Mouse (Mus musculus): ENCODE results near the gene Cstf3. TPM values are rescaled to one million over a fixed set of nuclear protein-coding genes. Genes with fewer than 3 reads are reported as not detected.

Gene Cstf3
- total RNA-seq, 2 experiments from 2014 or later: 31.0 to 36.8 TPM

GRCm38 (mm10) chr2:104704355-104704754, 114.0 kb downstream of the Cstf3 start:
- ATAC-seq (replicated peaks; ENCODE audit: low FRiP score, poor library complexity, severe bottlenecking): no peak

- no peak for ATAC-seq (replicated peaks; ENCODE audit: low FRiP score, poor library complexity, severe bottlenecking)
Measured at GRCm38 (mm10) chr2:104709786-104710337, 119.5 kb downstream of the Cstf3 start.

- ATAC-seq (replicated peaks; ENCODE audit: low FRiP score, poor library complexity, severe bottlenecking): no peak
Measured at GRCm38 (mm10) chr2:104710670-104711370, 120.5 kb downstream of the Cstf3 start.

GRCm38 (mm10) chr2:104711585-104712485, 121.5 kb downstream of the Cstf3 start, which contains the start of gene Tcp11l1:
Tcp11l1 (minus strand) TSS chr2:104712169.
- no peak for ATAC-seq (replicated peaks; ENCODE audit: low FRiP score, poor library complexity, severe bottlenecking)

GRCm38 (mm10) chr2:104712486-104712809, 122.1 kb downstream of the Cstf3 start:
- no peak for ATAC-seq (replicated peaks; ENCODE audit: low FRiP score, poor library complexity, severe bottlenecking)

GRCm38 (mm10) chr2:104714254-104714691, 124.0 kb downstream of the Cstf3 start:
- no peak for ATAC-seq (replicated peaks; ENCODE audit: low FRiP score, poor library complexity, severe bottlenecking)

Other genes with a start within 250 kb of the Cstf3 start
- not detected in 2 replicates for gene D430041D05Rik, start 179.5 kb upstream of the Cstf3 start, total RNA-seq (2015; ENCODE audit: low replicate concordance)
- gene D430041D05Rik, start 179.5 kb upstream of the Cstf3 start, total RNA-seq (2017; ENCODE audit: low replicate concordance): not detected in 2 replicates
- gene Hipk3, start 96.1 kb upstream of the Cstf3 start, total RNA-seq (2015; ENCODE audit: low replicate concordance): 18.0 and 25.9 TPM in 2 replicates
- gene Hipk3, start 96.1 kb upstream of the Cstf3 start, total RNA-seq (2017; ENCODE audit: low replicate concordance): 13.8 and 18.4 TPM in 2 replicates
- 3.6 TPM in 1 of 2 replicates, not detected in the other for gene Tcp11l1, start 121.6 kb downstream of the Cstf3 start, total RNA-seq (2015; ENCODE audit: low replicate concordance)
- not detected in 2 replicates for gene Tcp11l1, start 121.6 kb downstream of the Cstf3 start, total RNA-seq (2017; ENCODE audit: low replicate concordance)
- not detected in 2 replicates for gene Pin1rt1, start 125.9 kb downstream of the Cstf3 start, total RNA-seq (2015; ENCODE audit: low replicate concordance)
- gene Pin1rt1, start 125.9 kb downstream of the Cstf3 start, total RNA-seq (2017; ENCODE audit: low replicate concordance): not detected in 2 replicates
- not detected in 2 replicates for gene Depdc7, start 152.4 kb downstream of the Cstf3 start, total RNA-seq (2015; ENCODE audit: low replicate concordance)
- gene Depdc7, start 152.4 kb downstream of the Cstf3 start, total RNA-seq (2017; ENCODE audit: low replicate concordance): 0.98 TPM in 1 of 2 replicates, not detected in the other
- gene Qser1, start 226.2 kb downstream of the Cstf3 start, total RNA-seq (2015; ENCODE audit: low replicate concordance): 5.4 and 6.1 TPM in 2 replicates
- gene Qser1, start 226.2 kb downstream of the Cstf3 start, total RNA-seq (2017; ENCODE audit: low replicate concordance): 0.61 and 0.77 TPM in 2 replicates